Mouse (Mus musculus): Measurements from ENCODE around the gene Barhl2.

Gene Barhl2

GRCm38 (mm10) chr5:106457986-106458476 lies at the start of gene Barhl2:
TSS of gene Barhl2 (minus strand) at chr5:106458166.
- DNase-seq, result no peak

- no peak for DNase-seq
Measured at GRCm38 (mm10) chr5:106506061-106506460, 48.1 kb upstream of the Barhl2 start.

GRCm38 (mm10) chr5:106502684-106503545 lies 44.9 kb upstream of the Barhl2 start:
- no peak for DNase-seq

GRCm38 (mm10) chr5:106502271-106502670 lies 44.3 kb upstream of the Barhl2 start:
- DNase-seq, result no peak

DNA sequence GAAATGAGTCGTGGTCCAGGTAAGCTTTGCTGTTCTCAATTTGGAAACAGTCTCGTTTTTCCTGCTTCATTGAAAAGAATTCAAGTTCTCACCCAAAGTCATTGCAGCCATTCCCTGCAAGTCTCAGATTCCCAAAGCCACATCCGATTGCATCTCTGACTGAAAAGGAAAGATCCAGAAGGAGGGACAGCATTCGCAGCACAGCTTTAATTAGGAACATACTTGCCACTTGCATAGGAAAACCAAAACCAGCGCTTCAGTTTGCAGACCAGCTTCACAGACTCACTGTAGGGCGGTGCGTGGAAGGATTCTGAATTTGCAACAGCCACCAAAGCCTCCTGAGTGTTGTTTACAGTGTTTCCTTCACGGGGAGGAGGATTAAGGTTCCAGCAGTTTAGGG lies 33.8 kb upstream of the Barhl2 start:
- DNase-seq, result no peak

DNA sequence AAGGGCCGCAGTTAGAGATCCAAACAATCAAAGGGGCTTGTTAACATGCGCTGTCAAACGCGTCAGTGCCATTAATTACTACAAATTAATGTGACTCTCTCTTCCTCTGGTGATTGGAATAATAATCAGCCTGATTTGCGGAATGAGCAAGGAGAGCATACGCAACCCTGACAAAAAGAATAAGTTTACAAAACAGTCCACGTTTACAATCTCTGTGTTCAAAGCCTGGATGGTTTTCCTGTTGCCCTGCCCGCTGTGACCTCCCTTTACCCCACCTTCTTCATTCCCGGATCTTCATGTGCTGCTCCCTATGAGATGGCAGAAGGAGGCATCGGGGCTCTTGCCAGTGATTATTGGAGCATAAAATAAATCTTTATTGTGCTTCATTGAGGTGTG lies 14.1 kb upstream of the Barhl2 start:
- DNase-seq, result no peak

GRCm38 (mm10) chr5:106471235-106472104 lies 13.5 kb upstream of the Barhl2 start:
- DNase-seq, result no peak

GRCm38 (mm10) chr5:106465129-106465790 lies 7.3 kb upstream of the Barhl2 start:
- no peak for DNase-seq

GRCm38 (mm10) chr5:106464336-106465128 lies 6.6 kb upstream of the Barhl2 start:
- no peak for DNase-seq

GRCm38 (mm10) chr5:106463661-106464191 lies 5.8 kb upstream of the Barhl2 start:
- no peak for DNase-seq

DNA sequence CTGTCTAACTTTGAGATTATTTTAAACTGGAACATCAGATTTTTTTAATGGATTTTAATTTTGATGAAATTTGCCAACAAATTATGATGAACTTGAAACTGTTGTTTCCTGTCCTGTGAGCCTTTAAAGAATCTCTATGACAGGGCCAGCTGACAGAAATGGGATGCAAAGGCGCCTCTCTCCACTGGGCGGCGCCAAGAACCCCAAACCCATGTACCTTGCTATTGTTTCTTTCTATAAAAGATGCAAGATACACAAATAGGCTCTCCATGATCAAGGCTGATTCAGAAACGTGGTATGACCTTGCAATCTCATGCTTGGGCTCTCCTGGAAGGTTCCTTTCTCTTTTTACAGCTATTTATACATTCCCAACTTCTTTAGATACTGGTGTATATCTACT lies 3.9 kb upstream of the Barhl2 start:
- DNase-seq, result peak; percentile 56

DNA sequence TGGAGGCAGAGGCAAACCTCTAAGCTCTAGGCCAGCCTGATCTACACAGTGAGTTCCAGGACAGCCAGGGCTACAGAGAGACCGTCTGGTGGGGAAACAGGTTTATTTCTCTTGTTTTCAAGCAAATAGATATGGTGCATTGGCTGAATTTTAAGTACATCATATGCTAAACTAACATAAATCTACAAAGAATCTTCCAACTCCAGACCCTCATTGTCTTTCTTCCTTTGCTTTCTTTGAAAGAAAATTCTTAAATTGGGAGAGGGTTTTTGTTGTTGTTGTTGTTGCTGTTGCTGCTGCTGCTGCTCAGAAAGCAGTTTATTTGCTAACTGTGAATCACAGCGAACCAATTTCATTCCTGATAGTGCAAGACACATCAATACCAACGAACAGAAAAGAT lies 3.5 kb upstream of the Barhl2 start:
- no peak for DNase-seq

DNA sequence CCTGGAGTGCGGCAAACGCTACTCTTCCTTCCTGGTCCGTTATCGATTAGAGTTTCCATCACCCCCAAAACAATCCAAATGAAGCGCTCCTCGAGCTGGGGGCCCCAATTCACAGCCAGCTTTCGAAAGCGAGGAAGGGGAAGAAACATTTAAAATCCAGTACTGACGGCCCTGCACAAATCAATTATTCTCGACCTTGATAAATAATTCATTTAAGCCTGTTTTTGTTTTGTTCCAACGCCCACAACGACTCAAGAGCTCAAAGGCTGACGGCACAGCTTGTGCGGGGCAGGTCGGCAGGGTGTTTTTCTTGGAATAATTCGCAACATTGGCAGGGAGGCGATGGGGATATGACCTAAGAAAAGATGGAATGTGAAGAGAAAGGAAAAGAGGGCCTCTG lies 2.6 kb upstream of the Barhl2 start:
- DNase-seq, result no peak

DNA sequence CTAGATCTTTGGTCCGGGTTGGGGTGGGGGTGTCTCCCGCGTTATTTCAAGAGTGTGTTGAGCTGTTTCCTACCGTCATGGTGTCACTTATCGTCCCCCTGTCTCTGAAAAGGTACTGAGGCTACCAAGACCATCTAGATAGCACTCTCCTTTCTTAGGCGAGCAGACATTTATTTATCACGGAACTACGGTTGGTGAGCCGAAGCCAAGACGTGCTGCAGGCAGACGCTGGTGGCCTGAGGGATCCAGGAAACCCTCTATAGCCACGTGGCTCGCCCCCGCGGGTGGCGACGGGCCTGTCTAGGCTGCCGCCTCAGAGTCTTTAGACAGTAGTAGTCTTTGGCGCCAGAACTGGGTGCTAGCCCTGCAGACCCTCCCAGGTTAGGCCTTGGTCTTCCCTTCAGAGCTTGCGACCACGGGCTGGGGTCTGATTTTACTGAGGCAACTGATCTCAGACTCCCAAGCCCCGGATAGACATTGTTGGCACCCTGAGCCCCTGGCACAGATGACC lies 2.1 kb upstream of the Barhl2 start:
- no peak for DNase-seq

- no peak for DNase-seq
Measured at GRCm38 (mm10) chr5:106459120-106459641, 1.2 kb upstream of the Barhl2 start.

- DNase-seq, result no peak
Measured at GRCm38 (mm10) chr5:106458477-106459119, 632 bp upstream of the Barhl2 start.

DNA sequence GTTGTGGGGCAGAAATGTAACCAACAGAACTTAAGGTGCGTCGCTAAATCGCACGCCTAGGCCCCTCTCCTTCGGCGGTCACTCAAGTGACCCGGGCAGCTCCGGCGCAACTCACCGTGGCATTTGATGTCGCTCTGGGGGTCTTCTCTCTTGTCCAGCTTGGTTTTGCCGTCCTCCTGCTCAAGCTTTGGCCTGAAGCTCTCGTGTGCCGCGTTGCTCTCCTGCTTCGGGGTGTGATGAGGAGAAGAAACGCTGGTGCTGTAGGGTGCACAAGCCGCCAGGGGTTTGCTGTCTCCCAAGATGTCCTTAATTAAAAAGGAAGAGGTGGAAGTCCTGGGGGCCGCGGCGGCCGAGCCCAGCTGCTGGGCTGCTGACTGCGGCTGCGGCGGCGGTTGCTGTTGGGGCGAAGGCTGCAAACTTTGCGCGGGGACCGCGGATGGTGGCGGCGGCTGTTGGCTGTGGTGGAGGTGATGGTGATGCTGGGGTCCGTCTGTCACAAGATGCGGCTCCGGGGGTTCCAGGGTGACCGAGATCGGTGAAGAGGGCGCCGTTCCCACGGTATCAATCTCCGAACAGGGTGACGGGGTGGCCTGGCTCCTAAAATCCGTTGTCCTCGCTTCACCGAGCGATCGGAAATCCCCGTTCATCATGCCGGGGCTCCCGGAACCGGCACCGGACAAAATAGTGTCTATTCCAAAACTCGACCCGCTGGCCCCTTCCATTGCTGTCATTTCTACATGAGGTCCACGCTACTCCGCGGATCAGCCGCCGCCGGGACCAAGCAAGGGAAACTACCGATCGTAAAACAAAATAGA lies 648 bp downstream of the Barhl2 start:
- no peak for DNase-seq

GRCm38 (mm10) chr5:106455984-106456383 lies 2.0 kb downstream of the Barhl2 start:
- DNase-seq, result no peak

GRCm38 (mm10) chr5:106455106-106455920 lies 2.7 kb downstream of the Barhl2 start:
- no peak for DNase-seq

Measured in lung, postnatal 36 days (tissue).